Mouse (Mus musculus) neural tube, embryonic 14.5 days (tissue): ENCODE measurements at regions not wholly inside any gene's neighbourhood (a gene's known extent, or its start where the extent isn't known, plus 50 kb on each side); places are given as distances from the start of the nearest gene placed in this dataset.

Experiments
- ATAC-seq: fragments of 200-750 bp; cut with Nextera tagmentation; 2 replicates; pipeline ENCODE4 v1.8.0; 2017; ENCODE audit warnings: low read depth, mild to moderate bottlenecking, moderate TSS enrichment, moderate library complexity
- H3K27ac ChIP-seq: fragments of 300-500 bp; sonication (generic); 2 replicates; pipeline ENCODE4 v1.5.1; 2014; ENCODE audit warnings: low read depth, mild to moderate bottlenecking, control low read depth, low read length, moderate library complexity, mixed read lengths
- H3K27me3 ChIP-seq: fragments of 300-500 bp; sonication (generic); 2 replicates; pipeline ENCODE4 v1.6.1; 2014; ENCODE audit warnings: low read length; ENCODE audit not compliant: control insufficient read depth, insufficient read depth
- H3K36me3 ChIP-seq: fragments of 300-500 bp; sonication (generic); 2 replicates; pipeline ENCODE4 v1.6.1; 2014; ENCODE audit warnings: low read length, mixed read lengths; ENCODE audit not compliant: control insufficient read depth, insufficient read depth
- H3K4me1 ChIP-seq: fragments of 300-500 bp; sonication (generic); 2 replicates; pipeline ENCODE4 v1.6.1; 2014; ENCODE audit warnings: low read length; ENCODE audit not compliant: control insufficient read depth, insufficient read depth
- H3K4me2 ChIP-seq: fragments of 300-500 bp; sonication (generic); 2 replicates; pipeline ENCODE4 v1.6.1; 2014; ENCODE audit warnings: mild to moderate bottlenecking, low read depth, low read length, control low read depth
- H3K4me3 ChIP-seq: fragments of 300-500 bp; sonication (generic); 2 replicates; pipeline ENCODE4 v1.5.1; 2014; ENCODE audit warnings: low read depth, low read length, control low read depth, mixed read lengths
- H3K9ac ChIP-seq: fragments of 300-500 bp; sonication (generic); replicated peaks from 2 replicates; pipeline ENCODE4 v1.6.1; 2014; ENCODE audit warnings: low read depth, mild to moderate bottlenecking, control low read depth, low read length, mixed read lengths
- H3K9me3 ChIP-seq: fragments of 300-500 bp; sonication (generic); 2 replicates; pipeline ENCODE4 v1.6.1; 2016; ENCODE audit warnings: low read length; ENCODE audit not compliant: control insufficient read depth
- whole genome bisulfite sequencing: fragments of 180-500 bp; shearing (Covaris S2); extraction: QIAGEN DNeasy Blood & Tissue Kit; methylation state at CpG from one replicate; pipeline ENCODE4 v1.1.7; 2014; 5-methylcytosine and 5-hydroxymethylcytosine counted together

GRCm38 (mm10) chr12:65594075-65594474 is 368.8 kb downstream of the Wdr20rt start:
- Histone ChIP-seq H3K36me3 (no peaks in the 10 kb centered on the region), H3K27me3 (no peaks in the 10 kb centered on the region), H3K27ac (no peak overlapping the region), H3K4me3 (no peak overlapping the region), H3K4me2 (no peak overlapping the region), H3K9ac (no peak overlapping the region), H3K4me1 (no peaks in the 10 kb centered on the region), H3K9me3 (no peaks in the 10 kb centered on the region)
- no peak for ATAC-seq
- 89% methylated on average over 3 of the region's 3 CpGs for WGBS

- no peak overlapping the region for H3K4me2 ChIP-seq
- no peak overlapping the region for H3K4me3 ChIP-seq
- no peak for ATAC-seq
- no peaks in the 10 kb centered on the region; the same call in 1 of the 2 replicates for H3K9me3 ChIP-seq
- no peak overlapping the region for H3K27ac ChIP-seq
- no peaks in the 10 kb centered on the region for H3K36me3 ChIP-seq
- no peaks in the 10 kb centered on the region for H3K4me1 ChIP-seq
- 89% methylated on average over 1 of the region's 1 CpGs for WGBS
- H3K27me3 ChIP-seq: no peaks in the 10 kb centered on the region
- H3K9ac ChIP-seq: no peak overlapping the region
Observed at GRCm38 (mm10) chr12:65644232-65644631, 418.9 kb downstream of the Wdr20rt start.

DNA sequence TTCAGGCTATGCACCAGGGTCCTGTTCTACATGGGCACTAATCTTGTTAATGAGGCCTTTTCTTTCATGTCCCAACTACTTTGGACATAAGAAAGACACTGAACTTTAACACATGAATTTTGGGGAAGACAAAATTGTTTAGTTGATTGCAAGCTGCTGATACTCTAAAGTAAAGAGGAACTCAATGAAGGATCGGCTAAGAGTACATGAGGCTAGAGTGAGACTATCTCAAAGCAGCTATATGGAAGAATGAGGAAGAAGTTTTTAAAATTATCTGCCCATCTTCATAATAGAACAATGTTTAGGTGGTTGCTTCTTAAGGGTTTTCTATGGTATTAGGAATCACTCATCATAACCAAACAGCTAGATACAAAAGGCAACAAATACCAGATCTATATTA is 431.5 kb downstream of the Wdr20rt start:
- no peak overlapping the region for H3K4me3 ChIP-seq
- ATAC-seq: no peak
- WGBS: 98% methylated on average over 1 of the region's 1 CpGs
- no peaks in the 10 kb centered on the region for H3K4me1 ChIP-seq
- no peaks in the 10 kb centered on the region for H3K36me3 ChIP-seq
- no peaks in the 10 kb centered on the region for H3K27me3 ChIP-seq
- H3K4me2 ChIP-seq: no peak overlapping the region
- H3K9ac ChIP-seq: no peak overlapping the region
- no peak overlapping the region for H3K27ac ChIP-seq
- H3K9me3 ChIP-seq: no peaks in the 10 kb centered on the region

DNA sequence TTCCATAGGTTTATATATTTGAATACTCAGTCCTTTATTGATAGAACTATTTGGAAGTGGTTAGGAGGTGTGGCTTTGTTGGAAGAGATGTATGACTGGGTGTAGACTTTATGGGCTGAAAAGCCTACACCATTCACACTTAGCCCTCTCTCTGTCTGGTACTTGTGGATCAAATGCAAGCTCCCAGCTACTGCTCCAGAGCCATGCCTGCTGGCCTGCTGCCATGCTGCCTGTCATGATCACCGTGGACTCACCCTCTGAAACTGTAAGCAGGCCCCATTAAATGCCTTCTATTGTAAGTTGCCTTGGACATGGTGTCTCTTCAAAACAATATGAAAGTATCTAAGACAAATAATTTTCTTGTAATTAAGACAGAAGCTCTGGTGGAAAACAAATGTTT is 446.4 kb downstream of the Wdr20rt start:
- Histone ChIP-seq H3K27ac (no peak overlapping the region), H3K9ac (no peak overlapping the region), H3K27me3 (no peaks in the 10 kb centered on the region), H3K4me2 (no peak overlapping the region), H3K36me3 (no peaks in the 10 kb centered on the region), H3K4me3 (no peak overlapping the region), H3K9me3 (no peaks in the 10 kb centered on the region), H3K4me1 (no peaks in the 10 kb centered on the region)
- ATAC-seq: 0 out of 2 replicates have a peak, but pooled peaks have one; percentile 54
- 50% methylated on average over 1 of the region's 1 CpGs for WGBS

GRCm38 (mm10) chr12:65673193-65673592 is 447.9 kb downstream of the Wdr20rt start:
- Histone ChIP-seq H3K9ac (no peak overlapping the region), H3K27ac (no peak overlapping the region), H3K4me2 (no peak overlapping the region), H3K36me3 (no peaks in the 10 kb centered on the region), H3K4me1 (no peaks in the 10 kb centered on the region), H3K4me3 (no peak overlapping the region), H3K27me3 (no peaks in the 10 kb centered on the region), H3K9me3 (no peaks in the 10 kb centered on the region)
- peak; percentile 56; the same call in 1 of the 2 replicates for ATAC-seq
- 81% methylated on average over 2 of the region's 2 CpGs for WGBS

GRCm38 (mm10) chr12:65674916-65675660 is 449.8 kb downstream of the Wdr20rt start:
- Histone ChIP-seq H3K36me3 (no peaks in the 10 kb centered on the region), H3K27me3 (no peaks in the 10 kb centered on the region), H3K9ac (no peak overlapping the region), H3K4me3 (no peak overlapping the region), H3K9me3 (no peaks in the 10 kb centered on the region), H3K27ac (no peak overlapping the region), H3K4me1 (no peaks in the 10 kb centered on the region), H3K4me2 (no peak overlapping the region)
- WGBS: 87% methylated on average over 1 of the region's 1 CpGs
- no peak for ATAC-seq

DNA sequence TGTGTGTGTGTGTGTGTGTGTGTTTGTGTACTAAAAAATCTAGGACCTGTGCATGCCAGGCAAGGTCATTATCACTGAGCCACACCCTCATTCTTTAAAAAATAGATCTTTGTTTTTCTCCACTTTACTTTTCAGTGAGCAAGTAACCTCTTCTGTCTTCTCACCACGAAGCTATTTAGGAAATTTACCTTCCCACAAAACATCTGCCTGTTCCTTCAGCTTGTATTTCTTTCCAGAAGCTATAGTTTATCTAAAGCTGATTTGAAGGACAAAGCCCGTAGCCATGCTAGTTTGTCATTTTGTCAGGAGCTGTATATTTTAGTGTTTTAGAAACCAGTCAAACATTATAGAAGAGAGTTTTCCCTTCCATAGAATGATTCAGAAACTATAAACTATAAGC is 455.0 kb downstream of the Wdr20rt start:
- no peak overlapping the region for H3K9ac ChIP-seq
- no peak for ATAC-seq
- H3K9me3 ChIP-seq: no peaks in the 10 kb centered on the region
- H3K4me3 ChIP-seq: no peak overlapping the region
- no peaks in the 10 kb centered on the region for H3K27me3 ChIP-seq
- H3K4me2 ChIP-seq: no peak overlapping the region
- 78% methylated on average over 2 of the region's 2 CpGs for WGBS
- H3K36me3 ChIP-seq: no peaks in the 10 kb centered on the region
- H3K27ac ChIP-seq: no peak overlapping the region
- no peaks in the 10 kb centered on the region for H3K4me1 ChIP-seq

GRCm38 (mm10) chr12:65681826-65682225 is 456.5 kb downstream of the Wdr20rt start:
- no peak overlapping the region for H3K4me3 ChIP-seq
- H3K9ac ChIP-seq: no peak overlapping the region
- H3K4me1 ChIP-seq: no peaks in the 10 kb centered on the region
- ATAC-seq: no peak
- no peaks in the 10 kb centered on the region for H3K36me3 ChIP-seq
- no peak overlapping the region for H3K27ac ChIP-seq
- H3K4me2 ChIP-seq: no peak overlapping the region
- 92% methylated on average over 6 of the region's 6 CpGs for WGBS
- H3K9me3 ChIP-seq: no peaks in the 10 kb centered on the region
- H3K27me3 ChIP-seq: no peaks in the 10 kb centered on the region

GRCm38 (mm10) chr12:65704985-65705384 is 479.7 kb downstream of the Wdr20rt start:
- H3K27ac ChIP-seq: no peak overlapping the region
- ATAC-seq: no peak
- H3K27me3 ChIP-seq: no peaks in the 10 kb centered on the region
- H3K9ac ChIP-seq: no peak overlapping the region
- H3K4me2 ChIP-seq: no peak overlapping the region
- H3K36me3 ChIP-seq: no peaks in the 10 kb centered on the region
- H3K4me1 ChIP-seq: no peaks in the 10 kb centered on the region
- H3K9me3 ChIP-seq: no peaks in the 10 kb centered on the region
- H3K4me3 ChIP-seq: no peak overlapping the region
- WGBS: 56% methylated on average over 1 of the region's 1 CpGs
